Mouse (Mus musculus) thymus, adult 2 months (tissue): Measurements from ENCODE around the gene Arih2.

Source experiments
- CTCF ChIP-seq: fragments of 200-500 bp; IDR thresholded peaks from 2 replicates; pipeline ENCODE4 v1.5.1; 2012; ENCODE audit warnings: mild to moderate bottlenecking, control low read depth, low read length, moderate library complexity, borderline replicate concordance; ENCODE audit not compliant: control insufficient read depth, poor library complexity, insufficient read depth; ENCODE audit errors: extremely low read depth
- POLR2A ChIP-seq: fragments of 200-500 bp; IDR thresholded peaks from 2 replicates; pipeline ENCODE4 v1.6.1; 2012; ENCODE audit warnings: mild to moderate bottlenecking, low read length, control low read depth, moderate library complexity; ENCODE audit not compliant: control insufficient read depth, poor library complexity, insufficient read depth; ENCODE audit errors: extremely low read depth

DNA sequence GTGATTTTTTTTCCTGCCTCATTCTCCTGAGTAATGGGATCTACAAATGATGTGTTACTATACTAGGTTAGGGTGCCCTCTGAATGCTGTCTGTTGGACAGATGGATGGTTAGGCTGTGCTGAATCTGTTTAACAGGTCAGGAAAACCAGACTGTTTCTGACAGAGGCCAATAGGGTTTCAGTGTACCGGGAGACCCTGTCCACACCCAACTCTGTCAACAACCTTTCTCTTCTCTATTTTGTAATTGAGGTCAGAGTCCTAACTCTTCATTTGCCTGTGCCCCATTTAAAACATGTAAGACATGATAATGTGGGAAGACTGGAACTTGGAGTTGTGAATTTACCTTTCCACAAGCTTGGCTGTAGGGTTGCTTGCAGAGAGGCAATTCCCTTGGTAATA, 40.8 kb upstream of the Arih2 start:
- TF ChIP-seq CTCF (no peak), POLR2A (no peak)
